Mouse (Mus musculus) cortical plate, adult 2 months (tissue): ENCODE results near the gene Nf1. TPM values are rescaled to one million over a fixed set of nuclear protein-coding genes. Genes with fewer than 3 reads are reported as not detected.
A peak's percentile ranks its signal among the peaks of the same experiment; 100 is the strongest.

Experiments used
- H3K27ac ChIP-seq: fragments of 200-500 bp; 2 replicates; pipeline ENCODE4 v1.5.1; 2012; ENCODE audit warnings: low read length, control low read depth, inconsistent platforms; ENCODE audit not compliant: insufficient read depth
- H3K4me1 ChIP-seq: fragments of 200-500 bp; 2 replicates; pipeline ENCODE4 v1.6.1; 2011; ENCODE audit warnings: low read length; ENCODE audit not compliant: control insufficient read depth, insufficient read depth
- H3K4me3 ChIP-seq: fragments of 200-500 bp; 2 replicates; pipeline ENCODE4 v1.5.1; 2011; ENCODE audit warnings: mild to moderate bottlenecking, low read length, control low read depth; ENCODE audit not compliant: insufficient read depth
- CTCF ChIP-seq: fragments of 200-500 bp; IDR thresholded peaks from 2 replicates; pipeline ENCODE4 v1.5.1; 2011; ENCODE audit warnings: mild to moderate bottlenecking, control low read depth, low read length; ENCODE audit not compliant: insufficient read depth; ENCODE audit errors: extremely low read depth
- POLR2A ChIP-seq: fragments of 200-500 bp; IDR thresholded peaks from 2 replicates; pipeline ENCODE4 v1.6.1; 2011; ENCODE audit warnings: mild to moderate bottlenecking, low read length, control low read depth; ENCODE audit not compliant: insufficient read depth; ENCODE audit errors: extremely low read depth
- polyA plus RNA-seq: library from polyadenylated mRNA; depleted of rRNA; stranded (reverse); fragments of >200 nt; gene quantifications from 2 replicates; pipeline ENCODE4 v1.2.3, GENCODE M21; 2012

The Nf1 gene
- polyA plus RNA-seq, 1 experiment = 33.8 TPM

DNA sequence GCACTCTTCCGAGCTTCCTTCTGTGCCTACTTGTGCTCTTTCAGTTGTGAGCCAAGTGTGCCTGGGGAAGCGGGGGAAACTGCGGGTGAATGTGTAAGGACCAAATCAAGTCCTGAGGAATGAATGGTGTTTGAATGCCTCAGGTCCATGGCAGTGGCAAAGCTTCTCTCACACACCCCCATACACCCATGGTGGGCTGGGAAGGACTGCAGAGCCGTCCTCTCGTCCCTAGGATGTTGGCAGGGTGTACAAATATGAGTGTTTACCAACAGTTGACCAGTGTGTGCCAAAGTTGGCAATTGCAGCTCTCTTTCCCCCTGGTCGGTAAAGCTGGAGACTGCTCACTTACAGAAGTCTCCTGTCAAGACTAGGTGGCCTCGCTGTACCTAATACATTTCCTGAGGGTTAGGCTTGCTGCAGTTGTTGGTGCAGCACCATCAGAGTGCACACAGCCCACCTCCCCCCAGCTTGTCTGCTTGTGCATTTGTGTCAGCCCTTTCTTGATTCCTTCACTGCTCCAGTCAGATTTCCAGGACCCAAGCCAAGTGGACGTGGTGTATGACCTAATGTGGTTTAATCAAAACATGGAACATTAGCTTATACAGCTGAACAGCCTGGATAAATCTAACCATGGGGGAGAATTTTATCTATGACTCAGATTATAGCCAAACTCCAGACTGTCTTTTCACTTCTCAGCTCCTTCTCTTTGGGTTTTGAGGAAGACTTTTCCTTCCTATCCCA lies 194.6 kb downstream of the Nf1 start:
- H3K27ac ChIP-seq = 0 out of 2 replicates have a peak overlapping the region, but pooled peaks have one; percentile 6
- TF ChIP-seq POLR2A (no peak), CTCF (no peak)

DNA sequence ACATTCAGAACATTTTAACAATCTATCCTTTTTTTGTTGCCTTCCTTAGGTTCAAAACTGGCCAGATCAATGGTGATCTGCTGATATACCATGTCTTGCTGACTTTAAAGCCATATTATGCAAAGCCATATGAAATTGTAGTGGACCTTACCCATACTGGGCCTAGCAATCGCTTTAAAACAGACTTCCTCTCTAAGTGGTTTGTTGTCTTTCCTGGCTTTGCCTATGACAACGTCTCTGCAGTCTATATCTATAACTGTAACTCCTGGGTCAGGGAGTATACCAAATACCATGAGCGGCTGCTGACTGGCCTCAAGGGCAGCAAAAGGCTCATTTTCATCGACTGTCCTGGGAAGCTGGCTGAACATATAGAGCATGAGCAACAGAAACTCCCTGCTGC lies 196.1 kb downstream of the Nf1 start:
- TF ChIP-seq POLR2A = no peak
- no peak for TF ChIP-seq CTCF
- Histone ChIP-seq H3K4me1 (peaks cover 2% of the 10 kb centered on the region; the same call in 1 of the 2 replicates), H3K4me3 (no peak overlapping the region), H3K27ac (no peak overlapping the region)

More for the DNA sequence above, 194.6 kb downstream of the Nf1 start:
- peaks cover 2% of the 10 kb centered on the region; the same call in 1 of the 2 replicates for H3K4me1 ChIP-seq
- H3K4me3 ChIP-seq = no peak overlapping the region

DNA sequence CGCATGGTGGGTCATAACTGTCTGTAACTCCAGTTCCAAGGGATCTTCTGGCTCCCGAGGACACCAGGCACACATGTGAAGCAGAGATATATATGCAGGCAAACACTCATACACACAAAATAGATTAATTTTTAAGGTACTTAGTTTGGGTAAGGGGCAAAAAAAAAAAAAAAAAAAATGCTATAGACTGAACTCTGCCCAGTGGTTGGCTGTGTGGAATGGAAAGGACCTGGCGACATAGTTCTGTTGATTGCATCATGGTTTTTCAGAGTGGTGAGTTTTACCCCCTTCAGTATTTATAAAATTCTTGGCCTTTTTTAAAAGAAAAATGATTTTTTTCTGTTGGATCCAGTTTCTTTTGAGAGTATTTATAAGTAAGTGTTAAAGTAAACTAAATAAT lies 196.8 kb downstream of the Nf1 start:
- no peaks in the 10 kb centered on the region for H3K4me1 ChIP-seq
- H3K4me3 ChIP-seq = no peak overlapping the region
- no peak for TF ChIP-seq CTCF
- TF ChIP-seq POLR2A = no peak
- H3K27ac ChIP-seq = no peak overlapping the region

DNA sequence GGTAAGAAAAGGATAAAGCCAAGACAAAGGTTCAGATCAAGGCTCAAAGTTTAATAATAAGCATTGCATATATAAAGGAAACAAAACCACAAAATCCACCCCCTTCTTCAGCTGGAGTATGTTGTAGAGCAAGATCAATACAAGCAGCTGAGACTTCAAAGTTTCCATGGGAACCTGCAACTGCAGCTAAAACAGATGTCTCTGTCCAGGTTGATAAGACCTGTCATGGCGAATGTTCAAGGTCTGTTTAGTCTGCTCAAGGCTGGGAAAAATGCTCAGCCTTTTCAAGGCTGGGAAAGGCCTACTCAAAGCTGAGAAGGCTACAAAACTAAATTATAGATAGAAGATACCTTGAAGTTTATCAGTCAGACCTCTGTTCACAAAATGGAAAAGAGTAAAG lies 213.1 kb downstream of the Nf1 start:
- TF ChIP-seq CTCF = no peak
- no peak for TF ChIP-seq POLR2A
- H3K27ac ChIP-seq = no peak overlapping the region
- no peaks in the 10 kb centered on the region for H3K4me1 ChIP-seq
- no peak overlapping the region for H3K4me3 ChIP-seq

DNA sequence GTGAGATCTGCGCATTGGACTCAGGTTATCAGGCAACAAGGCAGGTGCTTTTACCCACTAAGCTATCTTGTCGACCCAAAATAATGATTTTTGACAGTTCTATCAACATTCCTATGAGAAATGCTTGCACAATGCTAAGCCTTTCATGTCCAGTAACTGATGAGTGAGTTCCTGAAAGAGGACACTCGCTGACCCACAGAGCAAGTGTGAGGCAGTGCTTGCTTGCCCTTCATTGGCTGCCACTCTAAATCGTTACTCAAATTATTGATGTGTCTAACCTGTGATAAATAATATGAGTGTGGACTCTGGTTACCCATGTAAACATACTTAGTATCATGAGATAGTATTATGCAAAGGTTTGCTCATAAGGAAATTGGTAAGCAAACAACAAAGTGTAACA lies 221.0 kb downstream of the Nf1 start:
- H3K4me1 ChIP-seq = no peaks in the 10 kb centered on the region
- H3K4me3 ChIP-seq = no peak overlapping the region
- H3K27ac ChIP-seq = no peak overlapping the region
- TF ChIP-seq CTCF (no peak), POLR2A (no peak)

DNA sequence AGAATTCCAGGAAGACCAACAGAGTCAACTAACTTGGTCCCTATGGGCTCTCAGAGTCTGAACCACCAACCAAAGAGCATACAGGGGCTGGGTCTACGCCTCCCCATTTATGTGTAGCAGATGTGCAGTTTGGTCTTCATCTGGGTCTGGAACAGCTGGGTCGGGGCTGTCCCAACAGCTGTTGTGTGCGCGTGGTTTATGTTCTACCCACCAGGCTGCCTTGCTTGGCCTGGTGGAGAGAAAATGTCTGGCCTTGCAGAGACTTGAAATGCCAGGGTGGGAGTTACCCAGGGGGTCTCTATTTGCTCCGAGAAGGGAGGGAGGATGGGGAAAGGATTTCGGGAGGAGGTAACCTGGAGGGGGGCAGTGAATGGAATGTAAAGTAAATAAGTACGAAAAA lies 224.0 kb downstream of the Nf1 start:
- Histone ChIP-seq H3K4me1 (no peaks in the 10 kb centered on the region), H3K27ac (no peak overlapping the region), H3K4me3 (no peak overlapping the region)
- TF ChIP-seq POLR2A (no peak), CTCF (no peak)

DNA sequence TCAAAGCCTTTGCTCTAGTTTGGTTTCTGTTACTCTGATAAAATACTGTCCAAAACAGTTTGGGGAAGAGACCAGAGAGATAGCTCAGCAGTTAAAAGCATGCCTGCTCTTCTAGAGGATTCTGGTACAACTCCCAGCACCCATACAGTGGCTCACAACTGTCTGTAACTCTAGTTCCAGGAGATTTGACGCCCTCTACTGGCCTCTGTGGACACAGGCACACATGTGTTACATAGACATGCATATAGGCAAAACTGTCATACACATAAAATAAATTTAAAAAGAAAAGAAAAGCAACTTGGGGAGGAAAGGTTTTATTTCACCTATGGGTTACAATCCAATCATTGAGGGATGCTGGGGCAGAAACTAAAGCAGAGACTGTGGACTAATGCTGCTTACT lies 227.5 kb downstream of the Nf1 start:
- Histone ChIP-seq H3K27ac (no peak overlapping the region), H3K4me3 (no peak overlapping the region), H3K4me1 (peaks cover 3% of the 10 kb centered on the region; the same call in 1 of the 2 replicates)
- no peak for TF ChIP-seq POLR2A
- no peak for TF ChIP-seq CTCF

DNA sequence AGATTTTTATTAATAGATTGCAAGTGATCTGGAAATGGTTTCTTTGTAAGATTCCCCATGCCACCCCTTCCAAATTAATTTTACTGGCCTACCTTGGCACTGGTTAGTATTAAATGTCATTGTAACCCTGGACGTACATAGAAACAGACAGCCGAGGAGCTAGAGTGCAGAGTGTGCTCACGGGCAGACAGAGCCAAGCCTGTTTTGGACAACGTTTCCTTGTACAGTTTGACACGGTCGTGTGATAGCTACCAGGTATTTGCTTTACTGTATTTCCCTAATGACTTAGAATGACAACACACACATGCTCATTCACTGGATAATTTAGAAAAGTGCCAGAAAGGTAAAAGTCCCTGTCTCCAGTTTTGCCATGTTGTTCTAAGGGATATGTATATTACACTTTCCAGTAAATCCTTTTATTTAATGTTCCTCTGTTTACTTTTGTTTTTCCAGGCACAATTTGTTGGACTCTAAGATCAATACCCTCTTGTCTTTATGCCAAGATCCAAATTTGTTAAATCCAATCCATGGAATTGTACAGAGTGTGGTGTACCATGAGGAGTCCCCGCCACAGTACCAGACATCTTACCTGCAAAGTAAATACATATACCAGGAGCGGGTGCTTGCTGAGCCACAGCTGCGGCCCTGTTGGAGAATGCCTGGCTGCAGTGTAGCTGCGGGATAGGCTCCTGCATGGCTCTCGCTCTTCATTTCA lies 228.9 kb downstream of the Nf1 start:
- H3K4me3 ChIP-seq = no peak overlapping the region
- peaks cover 5% of the 10 kb centered on the region; the same call in 1 of the 2 replicates for H3K4me1 ChIP-seq
- no peak for TF ChIP-seq CTCF
- H3K27ac ChIP-seq = no peak overlapping the region

DNA sequence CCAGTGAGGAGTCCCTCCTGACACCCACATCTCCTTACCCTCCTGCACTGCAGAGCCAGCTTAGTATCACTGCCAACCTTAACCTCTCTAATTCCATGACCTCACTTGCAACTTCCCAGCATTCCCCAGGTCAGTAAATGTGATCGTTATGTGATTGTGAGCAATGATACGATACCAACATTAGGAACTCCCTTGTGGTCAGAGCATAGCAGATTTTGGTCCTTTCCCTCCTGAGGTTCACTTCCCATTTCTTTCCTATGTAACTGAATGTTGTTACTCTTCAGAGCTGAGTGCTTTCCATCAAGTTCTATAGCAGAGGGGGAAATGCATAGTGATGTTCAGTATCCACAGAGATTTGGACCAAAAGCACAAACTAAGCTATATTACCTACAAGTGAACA lies 230.8 kb downstream of the Nf1 start:
- TF ChIP-seq POLR2A (no peak), CTCF (no peak)
- Histone ChIP-seq H3K4me3 (no peak overlapping the region), H3K4me1 (peaks cover 5% of the 10 kb centered on the region; the same call in 1 of the 2 replicates), H3K27ac (no peak overlapping the region)

DNA sequence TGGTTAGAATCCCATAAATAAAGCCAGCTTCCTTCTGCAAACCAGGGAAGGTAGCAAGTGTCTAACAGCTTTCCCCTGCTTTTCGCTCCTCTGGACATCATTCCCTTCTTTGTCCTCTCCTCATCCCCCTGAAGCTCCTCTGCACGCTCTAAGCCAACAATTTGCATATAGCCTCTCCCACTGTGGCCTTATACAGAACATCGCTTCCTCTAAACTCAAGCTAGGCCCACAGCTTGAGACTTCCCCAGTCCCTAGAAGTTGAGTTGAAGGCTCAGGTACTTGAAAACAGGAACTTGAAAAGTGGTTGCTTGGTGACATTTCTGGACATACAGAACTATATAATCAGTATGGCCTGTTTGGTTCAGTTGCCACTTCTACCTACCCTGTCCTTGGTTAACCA lies 234.3 kb downstream of the Nf1 start:
- Histone ChIP-seq H3K4me3 (no peak overlapping the region), H3K4me1 (peaks cover 8% of the 10 kb centered on the region), H3K27ac (no peak overlapping the region)
- no peak for TF ChIP-seq CTCF
- TF ChIP-seq POLR2A = no peak
